Mouse (Mus musculus): ENCODE data around the gene Apc2.

Apc2 gene

DNA sequence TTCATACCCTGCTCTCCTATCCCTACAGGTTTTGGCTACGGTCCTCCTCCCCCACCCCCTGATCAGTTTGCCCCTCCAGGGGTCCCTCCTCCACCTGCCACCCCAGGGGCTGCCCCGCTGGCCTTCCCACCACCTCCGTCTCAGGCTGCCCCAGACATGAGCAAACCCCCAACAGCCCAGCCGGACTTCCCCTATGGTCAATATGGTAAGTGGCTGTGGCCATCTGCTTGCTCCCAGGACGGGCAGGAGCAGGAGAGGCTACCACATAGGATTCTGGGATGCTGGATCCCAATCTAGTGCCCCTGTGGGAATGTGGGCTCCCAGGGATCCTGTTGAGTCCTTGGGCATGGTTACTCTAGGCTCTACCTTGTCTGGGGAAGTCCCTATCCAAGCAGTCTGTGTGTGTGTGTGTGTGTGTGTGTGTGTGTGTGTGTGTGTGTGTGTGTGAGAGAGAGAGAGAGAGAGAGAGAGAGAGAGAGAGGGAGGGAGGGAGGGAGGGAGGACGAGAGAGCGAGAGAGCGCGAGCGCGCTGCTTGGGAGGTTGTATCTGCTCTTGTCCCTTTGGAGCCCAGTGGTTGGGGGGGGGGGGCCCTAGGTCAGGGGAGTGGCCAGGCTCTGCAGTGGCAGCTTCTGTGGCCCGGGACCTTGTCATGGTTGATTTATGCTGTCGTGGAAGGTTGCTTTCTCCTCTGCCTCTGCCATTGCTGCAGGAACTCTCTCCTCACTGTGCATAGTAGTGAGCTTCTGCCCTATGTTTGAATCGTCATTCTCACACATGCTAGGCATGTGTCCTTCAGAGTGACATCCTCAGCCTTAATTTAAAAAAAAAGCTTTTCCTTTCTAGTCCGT, 10.3 kb upstream of the Apc2 start:
- in situ Hi-C loops (cut with MboI; ENCODE audit: unreplicated experiment in 2 of 2) = no loop called here

DNA sequence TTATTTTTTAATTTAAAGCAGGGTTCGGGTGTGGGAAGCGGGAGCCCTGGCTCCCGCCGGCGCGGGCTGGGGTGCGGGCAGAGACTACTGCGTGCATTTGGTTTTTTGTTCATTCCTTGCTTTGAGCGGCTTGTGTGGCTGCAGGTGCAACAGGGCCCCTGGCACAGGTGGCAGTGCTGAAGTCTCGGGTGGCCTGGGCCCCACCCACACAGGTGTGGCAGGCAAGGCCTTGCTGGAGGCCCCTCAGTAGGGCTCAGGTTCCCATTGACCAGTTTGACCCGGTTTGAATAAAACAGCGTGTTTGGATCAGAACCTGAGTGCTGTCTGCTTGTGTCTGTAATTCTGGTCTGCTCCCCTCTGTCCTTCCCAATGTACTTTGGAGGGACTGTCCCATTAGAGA, 7.7 kb upstream of the Apc2 start:
- in situ Hi-C loops (cut with MboI; ENCODE audit: unreplicated experiment in 2 of 2) = no loop called here

DNA sequence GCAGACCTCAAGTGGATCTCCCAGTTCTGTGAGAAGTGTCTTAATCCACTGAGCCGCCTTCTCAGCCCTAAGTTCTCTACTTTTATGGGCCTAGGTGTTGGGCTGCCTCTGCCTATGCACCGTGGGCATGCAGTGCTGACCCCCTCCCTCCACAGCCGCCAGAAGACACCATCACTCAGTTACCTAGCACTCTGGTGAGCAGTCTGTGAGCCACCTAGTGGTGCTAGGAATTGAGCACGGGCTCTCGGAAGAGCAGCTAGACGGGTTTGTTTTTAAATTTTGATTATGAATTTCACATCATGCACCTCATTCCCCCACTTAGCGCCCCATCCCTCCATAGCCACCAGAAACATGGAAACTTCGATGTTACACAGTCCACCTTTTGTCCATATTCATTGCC, 7.1 kb upstream of the Apc2 start:
- in situ Hi-C loops (cut with MboI; ENCODE audit: unreplicated experiment in 2 of 2) = no loop called here

DNA sequence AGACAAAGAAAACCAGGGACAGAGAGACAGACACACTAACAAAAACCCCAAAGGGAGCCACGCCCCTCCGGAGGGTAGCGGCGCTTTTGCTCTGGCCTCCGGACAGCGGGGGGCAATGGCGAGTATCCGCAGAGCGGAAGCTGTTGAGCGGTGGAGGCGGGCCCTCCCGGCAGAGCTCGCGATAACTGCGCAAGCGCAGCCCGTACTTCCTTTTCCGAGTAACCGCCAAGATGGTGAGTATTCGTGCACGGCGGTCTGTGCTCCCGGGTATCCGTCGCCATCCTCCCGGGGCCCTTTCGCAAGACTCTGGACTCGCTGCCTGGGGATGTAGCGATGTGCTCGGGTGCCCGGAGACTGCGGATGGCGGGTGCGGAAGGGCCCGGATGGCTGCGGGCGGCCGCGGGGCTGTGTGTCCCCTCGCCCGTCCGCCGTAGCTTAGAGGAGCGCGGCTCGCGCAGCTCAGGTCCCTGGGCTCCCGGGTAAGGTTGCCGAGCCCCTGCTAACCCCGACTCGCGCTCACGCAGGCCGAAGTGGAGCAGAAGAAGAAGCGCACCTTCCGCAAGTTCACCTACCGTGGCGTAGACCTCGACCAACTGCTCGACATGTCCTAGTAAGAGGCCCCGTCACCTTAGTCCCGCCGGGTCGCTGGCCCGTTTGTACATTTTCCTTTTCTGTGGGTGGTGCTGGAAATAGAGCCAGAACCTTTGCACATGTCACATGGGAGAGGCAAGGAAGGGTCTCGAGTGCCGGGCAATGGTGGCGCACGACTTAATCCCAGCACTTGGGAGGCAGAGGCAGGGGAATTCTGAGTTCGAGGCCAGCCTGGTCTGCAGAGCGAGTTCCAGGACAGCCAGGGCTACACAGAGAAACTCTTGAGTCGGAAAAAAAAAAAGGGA, 3.3 kb upstream of the Apc2 start, which contains the start of gene Rps15:
Gene Rps15 (plus strand): TSS at position 203 of the 896 bp plus-strand sequence.
- in situ Hi-C loops (cut with MboI; ENCODE audit: unreplicated experiment in 2 of 2) = loop anchor here in 1 of 2 experiments (10.0 kb wide), 1 partner anchor 52 kb away; the partner anchor contains the start of gene Adamtsl5

DNA sequence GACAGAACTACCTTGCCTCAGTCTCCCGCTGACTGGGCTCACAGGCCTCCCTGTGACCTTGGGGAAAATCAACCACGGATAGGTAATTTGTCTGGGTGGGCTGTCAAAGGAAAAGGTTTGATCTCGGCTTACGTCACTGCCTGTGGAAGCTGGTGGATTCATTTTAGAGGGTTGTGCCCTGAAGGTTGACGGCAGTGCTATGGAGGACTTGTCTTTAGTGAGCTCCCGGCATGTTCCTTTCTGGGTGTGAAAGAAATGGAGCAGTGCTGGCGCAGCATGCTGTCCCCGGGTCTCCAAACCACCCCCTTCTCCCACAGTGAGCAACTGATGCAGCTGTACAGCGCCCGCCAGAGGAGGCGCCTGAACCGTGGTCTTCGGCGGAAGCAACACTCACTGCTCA, 2.5 kb upstream of the Apc2 start:
- in situ Hi-C loops (cut with MboI; ENCODE audit: unreplicated experiment in 2 of 2) = loop anchor here in 1 of 2 experiments (10.0 kb wide), 1 partner anchor 51 kb away; the partner anchor contains the start of gene Adamtsl5

DNA sequence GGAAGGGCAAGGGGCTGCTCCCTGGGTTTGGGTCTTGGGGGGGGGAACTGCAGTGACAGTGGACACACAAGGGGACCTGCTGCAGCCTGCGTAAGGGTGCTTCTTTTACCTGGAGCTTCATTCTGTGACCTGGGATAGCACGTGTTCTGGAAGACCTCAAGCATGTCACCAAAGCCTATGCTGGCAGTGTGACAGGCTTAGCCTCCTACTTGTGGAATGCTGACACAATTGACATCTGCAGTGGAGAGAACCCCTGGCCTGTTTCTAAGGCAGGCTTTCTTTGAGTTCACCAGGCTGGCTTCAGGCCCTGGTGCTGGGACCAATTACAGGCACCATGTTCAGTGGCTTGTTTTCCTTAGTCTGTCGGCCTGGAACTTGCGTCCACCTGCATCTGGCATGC, 1.5 kb upstream of the Apc2 start:
- in situ Hi-C loops (cut with MboI; ENCODE audit: unreplicated experiment in 2 of 2) = loop anchor here in 1 of 2 experiments (10.0 kb wide), 1 partner anchor 50 kb away; the partner anchor contains the start of gene Adamtsl5

DNA sequence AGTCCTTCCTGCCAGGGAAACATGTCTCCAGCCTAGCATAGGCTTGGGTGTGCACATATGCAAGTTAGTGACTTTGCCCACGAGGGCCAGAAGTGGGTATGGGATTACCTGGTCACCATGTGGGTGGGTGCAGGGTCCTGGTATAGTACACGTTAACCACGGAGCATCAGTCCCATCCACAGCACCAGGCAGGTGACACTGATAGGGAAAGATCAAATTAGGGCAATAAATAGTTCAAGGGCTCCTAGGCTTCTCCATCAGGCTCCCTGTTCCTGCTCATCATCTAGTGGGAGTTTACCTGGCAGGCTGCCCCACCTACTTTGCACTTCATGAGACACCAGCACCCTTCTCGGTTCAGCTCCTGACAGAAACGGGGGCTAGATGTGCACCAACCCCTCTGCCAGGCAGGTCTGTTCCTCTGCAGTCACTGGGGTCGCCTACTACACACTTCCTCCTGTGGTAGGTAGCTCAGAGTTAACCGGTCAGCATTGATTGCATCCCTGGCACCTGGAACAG, 931 bp upstream of the Apc2 start:
- in situ Hi-C loops (cut with MboI; ENCODE audit: unreplicated experiment in 2 of 2) = loop anchor here in 1 of 2 experiments (10.0 kb wide), 1 partner anchor 50 kb away; the partner anchor contains the start of gene Adamtsl5

DNA sequence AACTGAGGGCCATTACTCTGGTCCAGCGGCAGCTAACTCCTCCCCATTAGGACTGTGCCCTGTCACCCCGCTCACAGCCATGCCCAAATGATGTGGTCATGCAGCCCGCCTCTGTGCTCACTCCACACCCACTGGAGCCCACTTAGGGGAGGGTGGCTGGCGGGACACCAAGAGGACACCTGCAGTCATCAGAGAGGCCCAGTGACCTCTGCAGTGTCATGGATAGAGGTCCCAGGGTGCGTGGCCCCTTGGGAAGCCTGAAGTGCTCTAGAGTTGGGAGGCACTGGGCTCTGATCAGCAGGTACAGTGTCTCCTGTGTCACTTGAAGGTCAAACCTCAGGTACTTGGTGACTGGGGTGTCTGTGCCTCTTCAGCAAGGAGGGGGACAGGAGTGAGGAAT, 1.0 kb downstream of the Apc2 start:
- in situ Hi-C loops (cut with MboI; ENCODE audit: unreplicated experiment in 2 of 2) = loop anchor here in 1 of 2 experiments (10.0 kb wide), 1 partner anchor 48 kb away; the partner anchor contains the start of gene Adamtsl5

DNA sequence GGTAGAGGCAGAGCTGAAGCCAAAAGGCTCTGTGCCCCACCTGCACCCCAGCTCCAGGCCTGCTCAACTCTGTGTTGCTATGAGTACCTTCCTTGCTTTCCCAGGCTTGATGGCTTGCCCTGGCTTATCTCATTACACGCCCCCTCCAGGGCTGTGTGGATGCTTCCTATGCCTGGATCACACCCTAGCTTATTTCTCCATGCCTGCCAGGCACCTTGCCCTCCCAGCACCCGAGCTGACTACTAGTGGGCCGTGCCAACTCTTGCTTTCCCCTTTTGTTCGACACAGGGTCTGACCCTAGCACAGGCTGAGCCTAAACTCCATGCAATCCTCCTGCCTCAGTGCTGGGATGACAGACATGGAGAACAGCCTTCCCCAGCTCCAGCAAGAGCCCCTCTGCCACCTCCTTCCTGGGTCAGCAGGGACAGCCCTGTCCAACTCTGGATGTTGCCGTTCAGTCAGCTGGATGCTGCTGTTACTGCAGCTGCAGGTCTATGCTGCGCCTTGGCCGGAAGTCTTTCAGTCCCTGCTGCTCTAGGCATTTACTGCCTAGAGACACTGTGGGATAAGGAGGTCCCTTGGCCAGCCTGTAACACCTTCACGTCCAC, 1.9 kb downstream of the Apc2 start:
- in situ Hi-C loops (cut with MboI; ENCODE audit: unreplicated experiment in 2 of 2) = loop anchor here in 1 of 2 experiments (10.0 kb wide), 1 partner anchor 47 kb away; the partner anchor contains the start of gene Adamtsl5

DNA sequence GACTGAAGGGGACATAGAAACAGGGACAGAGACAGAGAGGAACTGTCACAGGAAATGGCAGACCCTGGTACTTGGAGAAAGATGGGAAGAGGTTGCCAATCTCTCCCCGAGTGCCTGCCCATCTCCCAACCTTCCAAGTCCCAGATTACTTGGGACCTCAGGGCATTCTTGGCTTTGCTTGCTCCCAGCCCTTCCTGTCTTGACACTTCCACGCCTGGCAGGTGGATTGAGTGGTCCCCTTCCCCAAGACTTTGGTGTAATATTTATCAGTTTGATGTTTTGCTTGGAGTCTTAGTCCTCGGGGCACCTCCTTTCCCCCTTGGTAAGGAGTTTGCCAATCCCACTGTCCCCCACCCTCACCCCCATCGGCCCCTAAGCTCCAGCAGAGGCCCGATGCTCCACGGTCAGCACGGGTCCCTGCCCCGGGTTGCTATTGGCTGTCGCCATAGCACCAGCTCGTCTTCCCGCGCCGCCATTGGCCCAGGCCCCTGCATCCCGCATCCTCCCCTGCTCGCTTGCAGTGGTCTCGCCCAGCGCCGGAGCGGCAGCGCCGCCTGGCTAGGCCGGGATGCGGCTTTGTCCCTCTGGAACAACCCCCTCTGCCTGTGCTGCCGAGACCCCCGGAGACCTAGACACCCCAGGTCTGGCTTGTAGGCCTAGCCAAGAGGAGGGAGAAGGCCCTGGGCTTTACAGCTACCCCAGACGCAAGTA, 2.9 kb downstream of the Apc2 start:
- in situ Hi-C loops (cut with MboI; ENCODE audit: unreplicated experiment in 2 of 2) = loop anchor here in 1 of 2 experiments (10.0 kb wide), 1 partner anchor 46 kb away; the partner anchor contains the start of gene Adamtsl5

DNA sequence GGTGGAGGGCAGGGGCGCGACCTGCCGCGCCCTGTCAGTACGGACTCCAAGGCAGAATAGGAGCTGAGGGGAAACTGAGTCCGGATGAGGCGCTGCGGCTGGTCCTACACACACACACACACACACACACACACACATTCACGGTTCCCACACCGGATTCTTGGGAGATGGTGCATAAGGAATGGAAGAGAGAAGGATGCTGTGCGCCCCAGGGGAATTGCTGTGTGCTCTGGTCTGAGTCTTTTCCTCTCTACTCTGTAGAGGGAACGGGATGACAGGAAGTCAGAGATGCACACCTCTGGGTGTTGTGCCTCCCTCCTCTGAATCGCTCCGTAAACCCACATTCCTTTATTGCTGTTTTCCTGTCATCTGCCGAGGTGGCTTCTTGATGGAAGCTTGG, 3.5 kb downstream of the Apc2 start:
- in situ Hi-C loops (cut with MboI; ENCODE audit: unreplicated experiment in 2 of 2) = loop anchor here in 1 of 2 experiments (10.0 kb wide), 1 partner anchor 46 kb away; the partner anchor contains the start of gene Adamtsl5

DNA sequence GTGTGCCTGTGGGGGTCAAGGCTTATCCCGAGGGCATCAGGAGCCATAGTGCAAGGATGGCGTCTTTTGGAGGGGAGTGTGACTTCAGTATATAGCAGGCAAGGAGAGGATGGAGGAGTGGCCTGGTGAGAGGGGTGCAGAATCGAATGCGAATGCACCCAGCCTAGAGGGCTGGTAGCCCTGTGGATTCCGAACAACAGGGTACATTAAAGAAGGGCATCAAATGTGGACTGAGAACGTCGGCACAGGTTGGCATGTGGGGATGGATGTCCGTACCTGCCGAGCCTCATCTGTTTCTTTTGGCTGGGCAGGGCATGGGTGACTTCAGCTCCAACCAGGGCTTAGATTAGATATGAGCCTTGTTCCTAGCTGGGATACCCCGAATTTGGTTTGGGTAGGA, 4.0 kb downstream of the Apc2 start:
- in situ Hi-C loops (cut with MboI; ENCODE audit: unreplicated experiment in 2 of 2) = loop anchor here in 1 of 2 experiments (10.0 kb wide), 1 partner anchor 45 kb away; the partner anchor contains the start of gene Adamtsl5

DNA sequence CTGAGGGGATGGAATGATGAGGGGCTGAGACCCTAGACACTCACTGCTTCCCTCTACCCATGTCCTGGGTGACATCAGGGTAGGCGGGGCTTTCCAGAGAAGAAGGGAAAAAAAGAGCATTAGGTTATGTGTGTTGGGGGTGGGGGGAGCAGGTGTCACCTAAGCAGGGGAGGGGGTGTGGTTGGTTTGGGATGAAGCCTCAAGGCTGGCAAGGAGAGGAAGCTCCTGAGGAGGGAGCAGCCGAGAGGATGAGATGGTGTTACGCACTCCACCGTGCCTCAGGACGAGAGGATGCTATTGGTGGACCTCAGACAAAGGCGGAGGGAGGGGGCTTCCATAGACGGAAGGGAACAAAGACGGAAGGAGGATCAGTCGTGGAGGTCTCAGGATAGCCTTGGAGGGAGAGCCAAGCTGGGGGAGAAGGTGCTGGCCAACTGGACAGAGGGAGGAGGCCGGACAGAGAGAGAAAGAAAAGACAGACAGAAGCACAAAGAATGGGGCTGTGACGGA, 5.0 kb downstream of the Apc2 start:
- in situ Hi-C loops (cut with MboI; ENCODE audit: unreplicated experiment in 2 of 2) = no loop called here

DNA sequence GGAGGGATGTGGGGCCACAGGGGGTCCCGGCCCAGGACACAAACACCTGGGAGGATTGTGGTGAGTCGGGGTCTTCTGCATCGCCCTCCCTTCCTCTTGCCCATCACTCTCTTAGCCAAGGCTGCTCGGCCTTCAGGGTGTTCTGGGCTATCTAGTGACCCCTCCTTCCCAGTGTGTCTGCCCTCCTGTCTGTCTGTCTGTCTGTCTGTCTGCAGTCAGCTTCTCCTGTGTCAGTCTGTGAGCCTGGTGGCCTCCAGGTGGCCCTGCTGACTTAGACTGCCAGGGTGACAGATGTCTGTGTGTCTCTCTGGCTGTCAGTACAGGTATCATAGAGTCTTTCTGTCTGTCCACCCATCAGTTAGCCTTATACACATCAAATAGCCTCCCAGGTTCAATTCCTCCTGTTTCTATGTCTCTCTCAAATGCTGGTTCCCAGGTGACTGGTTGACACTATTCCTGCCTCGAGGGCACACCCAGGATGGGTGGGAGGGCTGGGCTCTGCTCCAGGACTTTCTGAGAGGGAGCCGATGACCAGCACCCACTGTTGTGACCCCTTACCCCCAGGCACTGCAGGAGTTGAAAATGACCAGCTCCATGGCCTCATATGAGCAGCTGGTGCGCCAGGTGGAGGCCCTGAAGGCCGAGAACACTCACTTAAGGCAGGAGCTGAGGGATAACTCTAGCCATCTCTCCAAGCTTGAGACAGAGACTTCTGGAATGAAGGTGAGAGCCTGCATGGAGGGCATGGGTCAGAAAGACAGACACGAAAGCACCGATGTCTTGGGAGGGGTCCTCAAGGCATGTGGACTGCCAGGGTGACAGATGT, 5.7 kb downstream of the Apc2 start:
- in situ Hi-C loops (cut with MboI; ENCODE audit: unreplicated experiment in 2 of 2) = no loop called here

DNA sequence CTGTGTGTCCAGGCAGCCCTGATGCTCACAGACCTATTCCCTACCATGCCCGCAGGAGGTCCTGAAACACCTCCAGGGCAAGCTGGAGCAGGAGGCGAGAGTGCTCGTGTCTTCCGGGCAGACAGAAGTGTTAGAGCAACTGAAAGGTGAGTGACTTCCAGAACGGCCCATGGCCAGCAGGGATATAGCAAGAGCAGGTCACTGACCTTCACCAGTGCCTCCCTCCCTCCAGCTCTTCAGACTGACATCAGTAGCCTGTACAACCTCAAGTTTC, 6.2 kb downstream of the Apc2 start:
- in situ Hi-C loops (cut with MboI; ENCODE audit: unreplicated experiment in 2 of 2) = no loop called here

DNA sequence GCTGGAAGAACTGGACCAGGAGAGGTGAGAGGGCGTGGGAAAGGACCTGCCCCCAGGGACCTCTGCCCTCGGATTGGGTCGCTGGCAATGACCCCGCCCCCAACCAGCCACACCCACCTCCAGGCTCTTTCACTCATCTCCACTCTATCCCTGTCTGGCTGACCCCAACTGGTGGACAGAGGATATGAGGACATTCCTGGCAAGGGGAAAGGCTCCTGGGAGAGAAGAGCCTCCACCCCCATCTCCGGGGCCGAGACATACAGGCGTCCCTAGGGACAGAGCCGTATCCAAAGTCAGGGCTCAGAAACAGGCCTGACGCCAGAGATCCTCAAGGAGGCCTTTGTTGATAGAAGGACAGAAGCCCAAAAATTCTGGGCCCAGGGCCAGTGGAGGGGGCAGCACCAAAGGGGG, 6.7 kb downstream of the Apc2 start:
- in situ Hi-C loops (cut with MboI; ENCODE audit: unreplicated experiment in 2 of 2) = no loop called here

DNA sequence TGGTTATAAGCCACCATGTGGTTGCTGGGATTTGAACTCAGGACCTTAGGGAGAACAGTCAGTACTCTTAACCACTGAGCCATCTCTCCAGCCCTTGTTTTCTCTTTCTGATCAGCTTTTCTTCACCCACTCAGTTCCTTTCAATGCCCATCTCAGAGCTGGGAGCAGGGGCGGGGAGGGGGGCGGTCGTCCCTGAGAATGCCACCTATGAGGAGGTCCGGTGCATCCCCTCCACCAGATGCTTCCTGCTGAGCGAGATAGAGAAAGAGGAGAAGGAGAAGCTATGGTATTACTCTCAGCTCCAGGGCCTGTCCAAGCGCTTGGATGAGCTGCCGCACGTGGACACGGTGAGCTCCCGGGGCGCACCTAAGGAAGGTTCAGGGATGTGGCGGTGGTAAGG, 8.7 kb downstream of the Apc2 start:
- in situ Hi-C loops (cut with MboI; ENCODE audit: unreplicated experiment in 2 of 2) = no loop called here

DNA sequence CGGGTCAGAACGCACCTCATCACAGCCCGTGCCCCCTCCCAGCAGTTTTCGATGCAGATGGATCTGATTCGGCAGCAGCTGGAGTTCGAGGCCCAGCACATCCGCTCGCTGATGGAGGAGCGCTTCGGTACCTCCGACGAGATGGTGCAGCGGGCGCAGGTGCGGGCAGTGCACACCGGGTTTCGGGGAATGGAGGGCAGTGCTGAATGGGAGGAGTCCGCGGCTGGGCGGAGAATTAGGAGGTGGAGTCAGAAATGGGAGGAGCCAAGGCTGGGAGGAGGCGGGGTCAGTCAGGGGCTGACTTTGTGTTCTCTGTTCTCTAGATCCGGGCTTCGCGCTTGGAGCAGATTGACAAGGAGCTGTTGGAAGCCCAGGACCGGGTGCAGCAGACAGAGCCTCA, 9.1 kb downstream of the Apc2 start:
- in situ Hi-C loops (cut with MboI; ENCODE audit: unreplicated experiment in 2 of 2) = no loop called here

DNA sequence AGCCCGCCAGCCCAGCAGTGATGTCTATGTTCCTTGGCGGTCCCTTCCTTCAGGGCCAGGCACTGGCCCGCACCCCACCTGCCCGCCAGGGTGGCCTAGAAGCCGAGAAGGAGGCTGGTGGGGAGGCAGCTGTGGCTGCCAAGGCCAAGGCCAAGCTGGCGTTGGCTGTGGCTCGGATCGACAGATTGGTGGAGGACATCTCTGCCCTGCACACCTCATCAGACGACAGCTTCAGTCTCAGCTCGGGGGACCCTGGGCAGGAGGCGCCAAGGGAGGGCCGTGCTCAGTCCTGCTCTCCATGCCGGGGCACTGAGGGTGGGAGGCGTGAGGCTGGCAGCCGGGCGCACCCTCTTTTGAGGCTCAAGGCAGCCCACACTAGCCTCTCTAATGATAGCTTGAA, 15.8 kb downstream of the Apc2 start:
- in situ Hi-C loops (cut with MboI; ENCODE audit: unreplicated experiment in 2 of 2) = no loop called here
